Mouse (Mus musculus) midbrain, postnatal 0 days (tissue): Measurements from ENCODE around the gene Cpsf7. TPM values are rescaled to one million over a fixed set of nuclear protein-coding genes. Genes with fewer than 3 reads are reported as not detected.

Experiments used
- ATAC-seq: fragments of 200-750 bp; cut with Nextera tagmentation; 2 replicates; pipeline ENCODE4 v1.8.0; 2017; ENCODE audit warnings: moderate number of reproducible peaks, mild to moderate bottlenecking, moderate TSS enrichment, moderate library complexity; ENCODE audit not compliant: low FRiP score
- DNase-seq: peaks from one replicate; pipeline ENCODE4 v3.0.0-alpha.2; 2015; ENCODE audit warnings: low spot score
- H3K27ac ChIP-seq: fragments of 300-500 bp; sonication (generic); 2 replicates; pipeline ENCODE4 v1.5.1; 2014; ENCODE audit warnings: low read depth, mild to moderate bottlenecking, low read length, mixed read lengths
- H3K27me3 ChIP-seq: fragments of 300-500 bp; sonication (generic); 2 replicates; pipeline ENCODE4 v1.6.1; 2014; ENCODE audit warnings: low read length, control low read depth, mixed read lengths; ENCODE audit not compliant: insufficient read depth
- H3K36me3 ChIP-seq: fragments of 300-500 bp; sonication (generic); 2 replicates; pipeline ENCODE4 v1.6.1; 2014; ENCODE audit warnings: low read length, control low read depth, mixed read lengths; ENCODE audit not compliant: insufficient read depth
- H3K4me1 ChIP-seq: fragments of 300-500 bp; sonication (generic); 2 replicates; pipeline ENCODE4 v1.6.1; 2014; ENCODE audit warnings: mild to moderate bottlenecking, control low read depth, antibody characterized with exemption, low read length, mixed read lengths; ENCODE audit not compliant: insufficient read depth
- H3K4me2 ChIP-seq: fragments of 300-500 bp; sonication (generic); 2 replicates; pipeline ENCODE4 v1.6.1; 2014; ENCODE audit warnings: low read depth, mild to moderate bottlenecking, low read length, mixed read lengths; ENCODE audit not compliant: poor library complexity, severe bottlenecking
- H3K4me3 ChIP-seq: fragments of 300-500 bp; sonication (generic); 2 replicates; pipeline ENCODE4 v1.5.1; 2014; ENCODE audit warnings: low read depth, mild to moderate bottlenecking, low read length, moderate library complexity
- H3K9ac ChIP-seq: fragments of 300-500 bp; sonication (generic); replicated peaks from 2 replicates; pipeline ENCODE4 v1.6.1; 2014; ENCODE audit warnings: mild to moderate bottlenecking, low read length, moderate library complexity, mixed read lengths; ENCODE audit not compliant: poor library complexity, severe bottlenecking
- H3K9me3 ChIP-seq: fragments of 300-500 bp; sonication (generic); 2 replicates; pipeline ENCODE4 v1.6.1; 2016; ENCODE audit warnings: low read length, control low read depth
- CTCF ChIP-seq: IDR thresholded peaks from 2 replicates; pipeline ENCODE4 v1.5.1; 2016; ENCODE audit warnings: antibody characterized with exemption, mild to moderate bottlenecking
- WGBS: fragments of 180-500 bp; shearing (Covaris S2); extraction: QIAGEN DNeasy Blood & Tissue Kit; methylation state at CpG from one replicate; pipeline ENCODE4 v1.1.7; 2014; 5-methylcytosine and 5-hydroxymethylcytosine counted together
- polyA plus RNA-seq: library from polyadenylated mRNA; unstranded; fragments of >200 nt; fragmentation: Nextera tagmentation; extraction: Ambion mirVana; gene quantifications from 2 replicates; pipeline ENCODE4 v1.2.1, GENCODE M21; 2015
- total RNA-seq: library from RNA; depleted of rRNA; stranded (reverse); fragments of >200 nt; gene quantifications from 2 replicates; pipeline ENCODE4 v1.2.3, GENCODE M21; 2014

The Cpsf7 gene
- total and polyA plus RNA-seq, 2 experiments from 2014 or later = 40.6 to 55.7 TPM

GRCm38 (mm10) chr19:10580102-10580501 lies 55.0 kb downstream of the Cpsf7 start:
- H3K36me3 ChIP-seq = peaks cover 10% of the 10 kb centered on the region; the same call in 1 of the 2 replicates
- H3K4me1 ChIP-seq = no peaks in the 10 kb centered on the region
- H3K4me2 ChIP-seq = no peak overlapping the region
- WGBS = 87% methylated on average over 3 of the region's 3 CpGs
- DNase-seq (no peak), ATAC-seq (no peak)
- H3K4me3 ChIP-seq = no peak overlapping the region
- no peaks in the 10 kb centered on the region for H3K9me3 ChIP-seq
- H3K27ac ChIP-seq = no peak overlapping the region
- H3K27me3 ChIP-seq = no peaks in the 10 kb centered on the region
- no peak for TF ChIP-seq CTCF
- H3K9ac ChIP-seq = no peak overlapping the region

DNA sequence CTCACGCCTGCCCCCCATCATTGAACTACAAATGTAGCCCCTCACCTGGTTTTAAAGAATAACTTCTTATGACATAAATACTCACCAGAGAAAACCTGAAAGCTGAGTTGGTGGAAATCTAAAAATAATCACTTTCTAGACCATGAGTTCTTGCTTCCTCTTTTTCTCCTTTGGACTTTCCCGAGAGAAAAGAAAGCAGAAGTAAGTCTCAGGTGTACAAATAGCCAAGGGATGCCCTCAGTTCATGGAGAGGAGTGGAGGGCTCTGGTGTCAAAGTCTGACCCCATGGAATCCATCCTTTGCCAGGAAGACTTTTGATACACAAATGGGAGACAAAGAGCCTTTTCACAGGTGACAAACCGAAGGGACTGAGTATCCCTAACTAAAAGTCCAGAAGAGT lies 55.7 kb downstream of the Cpsf7 start:
- H3K4me3 ChIP-seq = no peak overlapping the region
- no peak overlapping the region for H3K9ac ChIP-seq
- DNase-seq (no peak), ATAC-seq (no peak)
- TF ChIP-seq CTCF = no peak
- H3K9me3 ChIP-seq = no peaks in the 10 kb centered on the region
- H3K27me3 ChIP-seq = no peaks in the 10 kb centered on the region
- WGBS = 87% methylated on average over 3 of the region's 3 CpGs
- peaks cover 7% of the 10 kb centered on the region; the same call in 1 of the 2 replicates for H3K36me3 ChIP-seq
- H3K4me1 ChIP-seq = no peaks in the 10 kb centered on the region
- no peak overlapping the region for H3K4me2 ChIP-seq
- H3K27ac ChIP-seq = no peak overlapping the region

GRCm38 (mm10) chr19:10581984-10582383 lies 56.9 kb downstream of the Cpsf7 start:
- Histone ChIP-seq H3K4me1 (no peaks in the 10 kb centered on the region), H3K4me3 (no peak overlapping the region), H3K27ac (no peak overlapping the region), H3K9ac (no peak overlapping the region), H3K4me2 (no peak overlapping the region), H3K9me3 (no peaks in the 10 kb centered on the region), H3K27me3 (no peaks in the 10 kb centered on the region), H3K36me3 (peaks cover 7% of the 10 kb centered on the region; the same call in 1 of the 2 replicates)
- no peak for TF ChIP-seq CTCF
- ATAC-seq = no peak
- 87% methylated on average over 6 of the region's 6 CpGs for WGBS
- DNase-seq = no peak

DNA sequence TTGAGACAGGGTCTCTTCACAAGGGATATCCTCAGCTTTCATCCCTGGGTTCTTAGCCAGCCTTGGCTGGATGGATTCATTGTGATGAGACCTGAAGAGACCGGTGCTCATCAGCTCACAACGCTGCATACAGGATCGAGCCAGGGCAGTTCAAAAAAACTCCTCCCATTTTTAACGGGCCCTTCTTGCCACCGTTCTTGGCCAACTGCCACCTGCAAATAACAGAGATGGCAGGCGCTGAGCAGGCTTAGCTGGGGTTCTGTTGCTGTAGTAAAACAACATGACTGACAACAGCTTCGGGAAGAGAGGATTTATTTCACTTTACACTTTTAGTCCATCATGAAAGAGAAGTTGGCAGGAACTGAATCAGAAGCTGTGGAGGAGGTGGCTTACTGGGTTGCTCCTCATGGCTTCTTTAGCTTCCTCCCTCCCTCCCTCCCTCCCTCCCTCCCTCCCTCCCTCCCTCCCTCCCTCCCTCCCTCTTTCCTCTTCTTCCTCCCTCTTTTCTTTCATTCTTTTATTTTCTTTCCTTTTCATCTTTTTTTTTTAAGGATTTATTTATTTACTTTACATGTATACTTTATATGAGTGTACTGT lies 58.6 kb downstream of the Cpsf7 start:
- Histone ChIP-seq H3K4me2 (no peak overlapping the region), H3K4me1 (no peaks in the 10 kb centered on the region), H3K27me3 (no peaks in the 10 kb centered on the region), H3K9ac (no peak overlapping the region), H3K36me3 (peaks cover 13% of the 10 kb centered on the region; the same call in 1 of the 2 replicates), H3K4me3 (no peak overlapping the region), H3K9me3 (no peaks in the 10 kb centered on the region), H3K27ac (no peak overlapping the region)
- no peak for TF ChIP-seq CTCF
- no peak for DNase-seq
- ATAC-seq = no peak
- WGBS = 56% methylated on average over 7 of the region's 7 CpGs

- no peaks in the 10 kb centered on the region for H3K9me3 ChIP-seq
- H3K4me1 ChIP-seq = no peaks in the 10 kb centered on the region
- no peaks in the 10 kb centered on the region for H3K27me3 ChIP-seq
- H3K4me3 ChIP-seq = no peak overlapping the region
- 88% methylated on average over 8 of the region's 8 CpGs for WGBS
- ATAC-seq (no peak), DNase-seq (no peak)
- no peak overlapping the region for H3K4me2 ChIP-seq
- no peak overlapping the region for H3K27ac ChIP-seq
- H3K36me3 ChIP-seq = peaks cover 15% of the 10 kb centered on the region; the same call in 1 of the 2 replicates
- no peak overlapping the region for H3K9ac ChIP-seq
- no peak for TF ChIP-seq CTCF
These were observed 60.0 kb downstream of the Cpsf7 start for GRCm38 (mm10) chr19:10585112-10585511.

- Histone ChIP-seq H3K36me3 (peaks cover 21% of the 10 kb centered on the region), H3K9ac (no peak overlapping the region), H3K4me1 (no peaks in the 10 kb centered on the region), H3K27me3 (no peaks in the 10 kb centered on the region), H3K4me2 (no peak overlapping the region), H3K4me3 (no peak overlapping the region), H3K9me3 (no peaks in the 10 kb centered on the region), H3K27ac (no peak overlapping the region)
- DNase-seq (no peak), ATAC-seq (no peak)
- no peak for TF ChIP-seq CTCF
- 90% methylated on average over 8 of the region's 8 CpGs for WGBS
These were observed 62.2 kb downstream of the Cpsf7 start for GRCm38 (mm10) chr19:10587231-10587630.
